Mouse (Mus musculus) ovary, adult 18-20 months (tissue): ENCODE measurements around the gene Olfr1394.
"Not testable (repeated sequence)": the region's sequence is repeated elsewhere in the genome, so short reads cannot be mapped to it uniquely, and the experiment has no call there.

Experiments used
- DNase-seq: peaks from one replicate; pipeline ENCODE4 v3.0.0; 2022; ENCODE audit warnings: low spot score, mixed read lengths

Olfr1394 gene

GRCm38 (mm10) chr11:49189737-49190136 is 35.6 kb downstream of the Olfr1394 start:
- DNase-seq = no peak

- no peak for DNase-seq
These were observed 36.9 kb downstream of the Olfr1394 start for GRCm38 (mm10) chr11:49191083-49191482.

- not testable (repeated sequence) for DNase-seq
These were observed 40.6 kb downstream of the Olfr1394 start for GRCm38 (mm10) chr11:49194771-49195170.

GRCm38 (mm10) chr11:49195819-49196322 is 41.7 kb downstream of the Olfr1394 start:
- no peak for DNase-seq

- no peak for DNase-seq
These were observed 46.5 kb downstream of the Olfr1394 start for GRCm38 (mm10) chr11:49200666-49201065.

- DNase-seq = no peak
These were observed 47.0 kb downstream of the Olfr1394 start for GRCm38 (mm10) chr11:49201142-49201541.

- DNase-seq = no peak
These were observed 47.9 kb downstream of the Olfr1394 start for GRCm38 (mm10) chr11:49202071-49202470.

GRCm38 (mm10) chr11:49202523-49203061 is 48.4 kb downstream of the Olfr1394 start:
- no peak for DNase-seq

GRCm38 (mm10) chr11:49203129-49203768 is 49.1 kb downstream of the Olfr1394 start, which contains the start of gene Zfp62:
Gene Zfp62 (plus strand): TSS chr11:49203292.
- DNase-seq = peak; percentile 86

- no peak for DNase-seq
These were observed 49.8 kb downstream of the Olfr1394 start for GRCm38 (mm10) chr11:49203771-49204497.

GRCm38 (mm10) chr11:49205080-49205590 is 51.0 kb downstream of the Olfr1394 start:
- DNase-seq = no peak

- DNase-seq = no peak
These were observed 53.3 kb downstream of the Olfr1394 start for GRCm38 (mm10) chr11:49207495-49207894.
